In the genomic region with DNA sequence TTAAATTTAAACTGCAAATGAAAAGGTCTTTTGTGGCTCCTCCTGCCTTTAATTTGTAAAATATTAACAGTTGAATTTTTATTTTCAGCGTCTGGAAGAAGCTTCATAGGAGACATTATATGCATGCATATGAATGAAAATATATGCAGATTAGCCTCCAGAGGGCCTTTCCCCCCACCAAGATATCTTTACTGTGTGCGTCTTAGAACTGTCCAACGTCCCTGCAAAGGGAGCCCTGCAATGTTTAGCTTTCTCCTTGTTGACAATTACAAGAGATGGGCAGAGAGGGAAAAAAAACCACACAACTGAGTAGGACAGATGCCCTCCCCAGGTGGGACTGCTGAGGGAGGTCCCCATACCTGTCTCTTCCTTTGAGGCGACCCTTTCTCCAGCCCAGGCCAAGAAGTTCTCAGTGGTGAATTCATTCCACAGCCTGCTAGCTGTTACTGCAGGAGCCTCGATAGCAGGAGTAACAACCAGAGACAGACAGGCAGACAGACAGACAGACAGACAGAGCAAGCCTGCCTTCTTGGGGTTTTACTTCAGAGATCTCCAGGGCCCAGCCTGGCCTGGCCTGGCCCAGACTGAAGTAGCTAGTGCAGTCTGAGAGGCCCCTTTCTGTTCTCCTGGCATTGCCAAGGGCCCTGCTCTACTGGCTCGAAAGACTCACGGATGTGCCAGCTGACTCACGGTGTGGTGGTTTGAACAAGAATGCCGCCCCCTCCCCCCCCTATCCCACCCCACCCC, we compare ENCODE assay signal across 9 mouse cellular contexts. TPM values are rescaled to one million over a fixed set of nuclear protein-coding genes. Genes with fewer than 3 reads are reported as not detected.
DNase-seq lines count a peak whose midpoint lies in the region; ATAC-seq and TF ChIP-seq lines count a peak whose summit lies in the region.
"Had no signal": no experiment of that assay in that cellular context is flagged by ENCODE, and none has a peak within 500 bp of the region (broad histone marks: within the 10 kb centered on the region; RNA-seq: fewer than 3 reads in every experiment).

No protein-coding gene starts in this region.

- no peak overlapping the region for H3K4me3 ChIP-seq in gastrocnemius, adult 2 months
- H3K4me3 ChIP-seq in embryonic facial prominence, embryonic 14.5 days (ENCODE audit: low read depth, low read length) = no peak overlapping the region
- no peak overlapping the region for H3K4me3 ChIP-seq in limb, embryonic 14.5 days (replicated peaks; ENCODE audit: low read length)

- H3K9ac ChIP-seq in embryonic facial prominence, embryonic 14.5 days (ENCODE audit: low read depth, low read length) = no peak overlapping the region
- no peak overlapping the region for H3K9ac ChIP-seq in limb, embryonic 14.5 days (ENCODE audit: low read depth, low read length, severe bottlenecking)

- H3K36me3 ChIP-seq in embryonic facial prominence, embryonic 14.5 days (ENCODE audit: control insufficient read depth, insufficient read depth, low read length) = 0 out of 2 replicates have a peak, but pooled peaks cover 4% of the 10 kb centered on the region
- H3K36me3 ChIP-seq in limb, embryonic 14.5 days (ENCODE audit: control insufficient read depth, insufficient read depth, low read length) = no peaks in the 10 kb centered on the region

- 44% methylated on average over 9 of the region's 9 CpGs for WGBS in embryonic facial prominence, embryonic 14.5 days
- WGBS in limb, embryonic 14.5 days = 60% methylated on average over 9 of the region's 9 CpGs

- peak overlapping the region; percentile 96 for H3K27ac ChIP-seq in gastrocnemius, adult 2 months
- peak overlapping the region; percentile 91 for H3K27ac ChIP-seq in embryonic facial prominence, embryonic 14.5 days (replicated peaks; ENCODE audit: low read depth, low read length)
- H3K27ac ChIP-seq in limb, embryonic 14.5 days (replicated peaks; ENCODE audit: low read depth, low read length) = peak overlapping the region; percentile 95

- no peak for DNase-seq in gastrocnemius, adult 2 months
- no peak for DNase-seq in gastrocnemius, postnatal 4 days (ENCODE audit: low spot score in 2 of 2)
- DNase-seq in 3134 (ENCODE audit: extremely low read depth, insufficient read length, low spot score) = peak; percentile 71
- no peak for DNase-seq in embryonic facial prominence, embryonic 14.5 days (ENCODE audit: low spot score)
- no peak for DNase-seq in limb, embryonic 14.5 days (ENCODE audit: low spot score)
- no peak for DNase-seq in ovary, adult 18-20 months (ENCODE audit: low spot score)
- no peak for DNase-seq in natural killer cell, adult 2 months (ENCODE audit: low spot score in 2 of 2)
- DNase-seq in layer of hippocampus, adult 18-20 months (ENCODE audit: low spot score in 2 of 2) = no peak
- DNase-seq: cerebellum, postnatal 14 days had no signal

- intact Hi-C loops in gastrocnemius, adult 2 months (cut with DNase I) = no loop called here

- H3K9me3 ChIP-seq in embryonic facial prominence, embryonic 14.5 days (ENCODE audit: control insufficient read depth, low read length) = no peaks in the 10 kb centered on the region
- peaks cover 5% of the 10 kb centered on the region; the same call in 1 of the 2 replicates for H3K9me3 ChIP-seq in limb, embryonic 14.5 days (ENCODE audit: control insufficient read depth, low read length)

- no peak for TF ChIP-seq POLR2A in limb, embryonic 14.5 days (IDR thresholded peaks at IDR 0.05; ENCODE audit: borderline replicate concordance, extremely low read depth, insufficient read depth, insufficient read length)

- no peak for ATAC-seq in embryonic facial prominence, embryonic 14.5 days (ENCODE audit: low read depth)
- ATAC-seq in limb, embryonic 14.5 days (ENCODE audit: low FRiP score, low read depth) = no peak

- H3K4me1 ChIP-seq in embryonic facial prominence, embryonic 14.5 days (ENCODE audit: control insufficient read depth, insufficient read depth, low read length) = peaks cover 12% of the 10 kb centered on the region
- H3K4me1 ChIP-seq in limb, embryonic 14.5 days (ENCODE audit: control insufficient read depth, insufficient read depth, low read length) = peaks cover 17% of the 10 kb centered on the region

- H3K4me2 ChIP-seq in embryonic facial prominence, embryonic 14.5 days (ENCODE audit: low read depth, low read length) = no peak overlapping the region
- H3K4me2 ChIP-seq in limb, embryonic 14.5 days (replicated peaks; ENCODE audit: low read depth, low read length, severe bottlenecking) = no peak overlapping the region

- no peaks in the 10 kb centered on the region for H3K27me3 ChIP-seq in embryonic facial prominence, embryonic 14.5 days (replicated peaks; ENCODE audit: control insufficient read depth, insufficient read depth, low read length)
- H3K27me3 ChIP-seq in limb, embryonic 14.5 days (ENCODE audit: control insufficient read depth, insufficient read depth, low read length) = no peaks in the 10 kb centered on the region

- TF ChIP-seq CTCF in gastrocnemius, adult 2 months (IDR thresholded peaks at IDR 0.05) = no peak

RNA-seq across cellular contexts. Expression of a gene that starts 1.2 kb away (rescaled TPM):
- 1 to 10 TPM; 2.8 to 5.1 TPM for total RNA-seq in gastrocnemius, adult 2 months (2021)
- total RNA-seq in gastrocnemius, postnatal 4 days (2021) = 1 to 10 TPM; 1.5 to 3.6 TPM
- 2.2 TPM in 1 of 2 replicates, not detected in the other for polyA plus RNA-seq in embryonic facial prominence, embryonic 14.5 days (2014; fragmentation: Nextera tagmentation; extraction: Ambion mirVana)
- polyA plus RNA-seq in limb, embryonic 14.5 days (2012; rRNA removed) = not detected in 2 replicates
- not detected in 2 replicates for polyA plus RNA-seq in limb, embryonic 14.5 days (2014; fragmentation: Nextera tagmentation; extraction: Ambion mirVana)
- total RNA-seq in layer of hippocampus, adult 18-20 months (2021) = 10 to 100 TPM; 32.0 to 32.9 TPM

Comparison
In these comparisons a context has a peak if more than half of its experiments do, and no peak if none do; other contexts are left out.
1. RNA of a gene that starts 1.2 kb away (total RNA-seq): 32.0 to 32.9 TPM in layer of hippocampus, adult 18-20 months; 2.8 to 5.1 TPM in gastrocnemius, adult 2 months and 1.5 to 3.6 TPM in gastrocnemius, postnatal 4 days; every median in the first group is over 4 times any median in the second.
2. Peak in every context shown above with its lines, with median percentiles within 50 percentile points of each other: H3K27ac ChIP-seq.